Mouse (Mus musculus) adipocyte (in vitro differentiated cells): ENCODE results near the gene Zfp286.
"Not testable (repeated sequence)": the region's sequence is repeated elsewhere in the genome, so short reads cannot be mapped to it uniquely, and the experiment has no call there.

Source experiments
- DNase-seq: peaks from one replicate; pipeline ENCODE4 v3.0.0-alpha.2; 2016; ENCODE audit warnings: low spot score

The Zfp286 gene

DNA sequence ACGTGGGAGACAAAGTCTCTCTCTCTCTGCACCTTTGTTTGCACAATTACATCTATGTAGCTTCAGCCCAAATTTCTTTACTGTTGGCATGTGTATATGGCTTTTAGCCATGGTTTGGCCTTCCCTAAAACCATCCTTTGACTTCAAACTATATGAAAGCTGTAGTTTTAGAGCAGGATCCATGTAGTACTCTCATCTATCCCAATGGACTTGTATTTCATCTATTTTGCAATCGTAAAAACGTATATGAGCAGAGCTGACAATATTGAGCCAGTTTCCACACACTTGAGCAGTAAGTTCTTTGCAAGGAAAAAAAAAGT, 315 bp upstream of the Zfp286 start:
- no peak for DNase-seq

DNA sequence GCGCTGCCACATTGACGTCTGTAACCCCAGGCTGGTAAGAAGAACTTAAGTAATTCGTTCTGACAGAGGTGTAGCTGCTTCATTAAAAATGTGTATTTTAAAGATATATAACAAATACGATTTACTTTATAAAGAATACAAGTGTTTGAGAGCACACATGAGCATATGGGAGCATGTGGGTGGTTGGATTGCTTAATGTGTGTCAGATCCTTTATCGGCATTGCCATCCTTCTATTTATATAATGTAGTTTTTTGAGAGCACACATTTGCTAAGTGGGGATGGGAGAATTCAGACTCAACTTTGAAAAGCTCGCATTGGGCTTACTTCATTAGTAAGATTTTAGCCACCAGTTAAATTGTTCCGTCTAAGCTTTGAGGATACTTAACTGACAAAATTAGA, 12.8 kb downstream of the Zfp286 start:
- DNase-seq: no peak

DNA sequence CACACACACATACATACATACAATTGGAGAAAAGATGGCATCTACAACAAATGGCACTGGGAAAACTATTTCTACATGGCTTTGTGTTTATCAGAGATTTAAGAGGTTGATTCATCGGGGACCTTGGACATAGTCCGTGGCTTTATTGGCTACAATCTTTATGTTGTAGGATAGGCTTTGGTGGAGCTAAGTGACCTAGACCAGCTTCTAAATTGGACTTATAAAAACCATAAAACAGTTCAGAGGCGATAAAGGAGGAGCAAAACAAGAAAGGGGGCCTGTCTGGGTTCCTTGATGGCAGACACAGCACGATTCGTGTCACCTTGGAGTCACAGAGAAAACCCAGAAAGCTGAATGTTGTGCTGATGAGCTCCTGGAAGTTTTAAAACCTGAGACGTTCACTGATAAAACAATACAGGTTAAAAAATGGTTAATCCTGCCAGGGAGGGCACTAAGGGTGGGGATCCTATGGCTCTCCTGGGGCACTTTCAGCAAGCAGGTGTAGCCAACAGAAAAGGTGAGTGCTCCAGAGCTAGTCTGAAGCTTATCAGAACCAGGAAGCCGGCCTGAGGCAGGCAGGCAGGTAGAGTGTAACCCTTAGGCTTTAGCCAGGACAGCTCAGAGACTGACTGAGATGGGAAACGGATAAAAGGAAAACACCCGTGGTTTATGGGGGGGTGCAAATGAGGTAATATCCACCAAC, 28.4 kb downstream of the Zfp286 start:
- no peak for DNase-seq

DNA sequence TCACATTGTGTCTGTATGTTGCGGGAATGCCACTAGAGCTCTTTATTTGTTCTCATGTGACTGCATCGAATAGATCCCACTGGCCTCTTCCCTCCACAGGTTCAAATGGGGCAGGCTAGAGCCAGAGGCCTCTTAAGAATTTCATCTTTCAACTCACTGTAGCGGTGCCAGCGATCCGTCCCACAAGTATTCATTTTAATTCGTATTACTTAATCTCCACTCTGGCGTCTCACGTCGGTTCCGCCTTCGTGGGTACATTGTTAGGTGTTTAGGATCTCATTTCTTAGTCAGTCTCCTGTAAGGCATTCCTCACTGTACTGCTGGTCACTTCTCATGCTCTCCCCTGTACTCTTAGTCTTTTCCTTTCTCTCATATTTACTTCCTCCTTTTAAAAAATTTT, 30.8 kb downstream of the Zfp286 start:
- DNase-seq: no peak

DNA sequence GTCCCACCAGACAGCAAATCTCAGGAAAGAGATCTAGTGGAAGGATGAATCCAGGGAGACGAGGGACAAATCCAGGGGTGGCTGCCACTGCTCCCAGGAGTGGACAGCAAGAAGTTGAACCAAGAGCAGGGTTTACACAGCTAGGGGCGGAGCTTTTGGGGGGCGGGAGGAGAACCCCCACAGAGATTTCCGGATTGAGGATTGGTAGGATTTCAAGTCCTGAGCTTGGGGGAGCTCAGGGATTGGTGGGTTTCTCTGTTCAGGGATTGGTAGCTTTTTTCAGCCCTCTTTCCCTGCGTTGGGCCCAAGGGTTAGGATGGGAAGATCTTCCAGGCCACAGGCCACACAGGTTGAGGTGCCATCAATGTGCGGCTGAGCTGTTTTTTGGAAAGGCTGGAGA, 31.4 kb downstream of the Zfp286 start:
- DNase-seq: no peak

DNA sequence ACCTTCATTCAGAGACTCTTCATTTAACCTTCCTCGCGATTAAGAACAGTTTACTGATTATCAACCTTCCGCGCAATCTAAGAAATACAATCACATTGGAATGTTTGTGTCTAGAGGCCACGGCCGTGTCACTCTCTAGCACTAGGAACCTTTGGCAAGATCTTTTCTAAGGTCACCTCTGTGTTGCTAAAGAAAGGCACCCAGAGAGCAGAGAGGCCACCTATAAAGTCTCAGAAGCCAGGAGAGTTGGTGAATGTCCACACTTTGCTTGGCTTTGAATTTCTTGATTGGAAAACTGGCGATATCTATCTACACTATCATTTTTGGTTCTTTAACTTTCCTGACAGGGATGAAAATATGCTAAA, 32.1 kb downstream of the Zfp286 start:
- no peak for DNase-seq

DNA sequence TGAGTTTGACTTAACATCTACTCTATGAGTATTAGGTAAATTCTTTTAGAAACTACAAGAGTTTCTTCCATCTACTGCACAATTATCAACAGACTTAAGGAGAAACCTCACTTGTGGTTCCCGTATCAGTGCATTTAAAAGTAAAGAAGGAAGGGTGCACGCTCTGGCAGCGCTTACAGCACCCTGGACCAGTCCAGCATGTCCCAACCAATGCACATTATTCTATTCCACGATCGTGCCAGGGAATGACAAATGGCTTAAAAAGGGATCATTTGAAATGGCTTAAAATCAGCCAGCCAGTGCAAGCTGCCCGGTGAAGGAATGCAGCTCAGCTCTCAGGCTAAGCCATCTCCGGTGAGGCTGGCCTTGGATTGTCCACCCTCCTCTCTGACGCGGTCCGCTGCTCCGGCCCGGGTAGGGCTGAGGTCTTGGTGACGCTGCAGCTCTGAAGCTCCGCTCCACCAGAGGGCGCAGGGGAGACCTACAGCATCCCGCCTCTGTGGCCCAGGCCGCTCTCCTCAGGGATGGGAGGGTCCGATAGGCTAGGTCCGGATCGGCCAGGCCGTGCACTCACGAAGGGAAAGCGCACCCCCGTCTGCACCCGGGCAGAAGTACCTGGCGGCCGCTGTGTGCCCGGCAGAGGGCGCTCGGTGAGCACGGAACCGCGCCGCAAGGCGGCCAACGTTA, 32.7 kb downstream of the Zfp286 start:
- peak; percentile 60 for DNase-seq

DNA sequence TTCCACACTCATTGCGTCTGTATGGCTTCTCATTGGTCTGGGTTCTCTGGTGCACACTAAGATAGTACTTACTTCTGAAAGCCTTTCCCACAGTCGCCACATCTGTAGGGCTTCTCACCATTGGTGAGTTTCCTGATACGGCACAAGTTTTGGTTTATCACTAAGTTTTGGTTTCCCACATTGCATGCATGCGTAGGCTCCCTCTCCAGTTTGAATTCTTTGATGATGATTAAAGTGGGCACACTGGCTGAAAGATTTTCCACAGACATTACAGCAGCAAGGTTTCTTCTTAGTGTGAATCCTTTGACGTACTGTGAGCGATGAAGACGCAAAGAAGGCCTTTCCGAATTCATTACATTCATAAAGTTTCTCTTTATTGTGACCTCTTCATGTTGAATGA, 36.5 kb downstream of the Zfp286 start, which contains the start of gene Gm10428:
Gene Gm10428, plus strand, starts transcription at position 321 of the 400 bp plus-strand sequence.
- DNase-seq: no peak

DNA sequence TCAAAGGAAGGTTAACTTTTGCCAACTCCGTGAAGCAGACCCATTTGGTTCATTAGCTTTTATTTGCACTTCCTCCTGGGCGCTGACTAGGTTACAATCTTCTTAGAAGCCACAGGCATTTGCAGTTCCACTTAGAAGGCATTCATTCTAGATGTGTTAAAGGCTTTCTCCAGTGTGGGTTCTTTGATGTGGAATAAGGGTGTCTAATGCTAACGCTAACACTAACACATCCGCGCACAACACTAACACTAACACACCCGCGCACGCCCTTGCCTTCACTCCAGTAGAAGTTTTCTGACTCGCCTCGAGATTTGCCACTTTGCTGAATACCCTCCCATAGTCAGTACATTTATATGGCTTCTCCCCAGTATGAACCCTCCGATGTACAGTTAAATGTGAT, 37.1 kb downstream of the Zfp286 start:
- DNase-seq: no peak

DNA sequence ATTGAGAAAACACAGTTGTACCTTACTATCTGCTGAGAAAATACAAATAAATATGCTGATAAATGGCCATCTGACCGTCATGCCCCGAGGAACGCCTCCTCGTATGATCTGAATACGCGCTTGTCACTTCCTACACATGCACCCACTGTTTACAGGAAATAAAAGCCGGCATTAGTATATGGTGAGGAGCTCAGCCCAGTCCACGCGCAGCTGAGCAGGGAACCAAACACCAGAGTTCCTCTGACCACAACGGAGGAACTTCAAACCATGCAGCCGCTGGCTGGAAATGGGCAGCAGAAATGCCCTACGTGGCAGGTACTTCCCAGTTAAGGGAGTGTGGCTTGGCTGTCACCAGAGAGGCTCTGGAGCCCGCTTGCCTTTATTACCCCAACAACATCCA, 39.8 kb downstream of the Zfp286 start:
- DNase-seq: not testable (repeated sequence)

DNA sequence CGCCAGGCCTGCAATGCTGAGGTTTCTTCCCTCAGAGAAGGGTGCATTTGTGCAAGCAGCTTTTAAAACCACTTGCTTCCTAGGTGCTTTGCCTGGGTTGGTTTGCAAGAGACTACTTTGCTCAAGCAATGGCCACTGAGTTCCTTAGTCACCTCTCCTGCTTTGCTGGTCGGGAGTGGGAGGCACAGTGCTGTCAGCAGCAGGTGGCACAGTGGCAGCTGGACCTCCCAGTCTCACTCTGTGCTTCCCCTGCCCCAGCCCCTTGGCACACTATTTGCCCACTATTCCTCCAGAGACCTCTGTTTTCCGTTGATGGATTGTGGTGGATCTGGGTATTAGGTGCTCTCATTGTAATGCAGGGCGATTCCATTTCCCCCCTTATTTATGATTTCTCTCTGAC, 41.2 kb downstream of the Zfp286 start:
- DNase-seq: no peak

DNA sequence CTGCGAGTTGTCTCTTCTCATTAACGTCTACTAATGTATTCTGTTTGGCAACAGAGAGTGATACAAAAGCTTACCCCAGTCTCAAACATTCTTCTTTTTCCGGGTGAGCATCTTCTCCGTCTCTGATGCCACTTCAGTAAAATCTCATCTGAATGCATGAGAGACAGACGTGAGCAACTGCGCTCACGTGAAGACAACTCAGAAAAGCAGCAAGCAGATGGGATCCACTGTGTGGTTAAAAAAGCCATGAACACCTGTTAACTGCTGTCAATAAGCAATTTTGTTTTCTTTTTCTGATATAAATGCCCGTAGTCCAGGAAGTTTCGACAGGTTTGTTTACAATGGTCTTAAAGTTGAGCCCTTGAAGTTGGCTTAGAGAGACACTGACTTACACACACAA, 42.0 kb downstream of the Zfp286 start:
- DNase-seq: no peak

DNA sequence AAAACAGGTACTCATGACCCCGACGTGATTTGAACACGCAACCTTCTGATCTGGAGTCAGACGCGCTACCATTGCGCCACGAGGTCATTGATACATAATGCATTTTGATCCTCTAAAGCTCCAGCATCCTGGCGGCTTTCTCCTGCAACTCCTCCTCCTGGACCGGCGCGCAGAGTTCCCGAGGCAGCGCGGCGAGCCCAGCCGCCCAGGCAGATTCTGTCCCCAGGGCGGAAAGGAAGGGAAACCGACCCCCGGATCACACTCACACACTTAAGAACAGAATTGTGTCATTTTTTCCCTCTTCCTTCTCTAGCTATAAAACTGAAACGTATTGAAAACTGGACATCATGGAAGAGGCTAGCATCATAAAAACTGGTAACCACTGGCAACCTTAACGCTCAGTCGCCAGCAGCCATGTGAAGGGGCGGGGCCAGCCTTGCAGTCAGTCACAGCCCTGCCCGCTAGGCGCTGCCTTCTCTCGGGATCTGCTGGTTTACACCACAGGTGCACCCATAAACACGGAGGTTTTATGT, 43.2 kb downstream of the Zfp286 start:
- no peak for DNase-seq

DNA sequence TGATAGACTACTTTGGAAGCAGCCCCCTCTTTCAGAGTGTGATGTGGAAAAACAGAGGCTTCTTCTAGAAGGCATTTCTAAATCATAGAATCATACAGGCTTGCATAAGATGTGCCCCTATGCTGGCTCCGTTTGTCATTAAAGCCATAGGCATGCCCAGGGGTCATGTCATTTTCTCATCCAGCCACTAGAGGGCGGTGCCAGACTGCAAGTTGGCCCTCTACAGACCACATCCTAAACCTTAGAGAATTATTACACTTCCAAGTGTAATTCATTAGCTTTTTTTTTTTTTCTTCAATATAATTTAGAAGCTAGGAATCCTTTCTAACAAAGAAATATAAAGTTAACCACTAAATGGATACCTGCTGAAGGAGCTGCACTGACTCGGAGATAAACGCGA, 45.2 kb downstream of the Zfp286 start:
- peak; percentile 71 for DNase-seq

DNA sequence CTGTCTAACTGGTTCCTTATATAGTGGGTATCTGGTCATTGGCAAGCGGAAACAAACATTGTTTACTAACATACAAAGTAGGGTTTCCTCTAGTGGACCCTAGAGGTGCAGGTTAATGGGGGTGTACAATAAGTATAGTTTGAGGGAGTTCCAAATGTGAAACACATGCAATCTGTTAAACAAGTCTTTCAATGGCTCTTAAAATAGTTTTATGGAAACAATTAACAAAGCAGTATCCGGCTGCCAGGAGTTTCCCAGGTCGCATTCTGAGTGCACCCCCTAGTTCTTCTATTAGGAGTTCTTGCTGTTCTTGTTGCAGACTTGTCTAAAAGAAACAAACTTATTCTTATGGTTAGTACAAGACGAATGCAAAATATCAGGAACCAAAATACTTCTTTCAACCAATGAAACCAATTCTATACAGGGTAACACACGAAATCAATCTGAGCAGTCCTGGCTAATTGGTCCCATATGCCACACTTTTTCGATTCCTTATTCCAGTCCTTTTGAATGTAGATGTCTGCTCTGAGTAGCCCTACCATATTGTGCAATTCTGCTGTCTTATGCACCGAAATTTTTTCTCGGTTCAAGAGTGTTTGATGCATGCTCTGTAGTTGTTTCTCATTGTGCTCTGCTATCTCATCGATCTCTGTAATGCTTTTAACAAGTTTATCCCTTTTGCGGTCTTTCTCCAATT, 46.9 kb downstream of the Zfp286 start:
- DNase-seq: no peak

DNA sequence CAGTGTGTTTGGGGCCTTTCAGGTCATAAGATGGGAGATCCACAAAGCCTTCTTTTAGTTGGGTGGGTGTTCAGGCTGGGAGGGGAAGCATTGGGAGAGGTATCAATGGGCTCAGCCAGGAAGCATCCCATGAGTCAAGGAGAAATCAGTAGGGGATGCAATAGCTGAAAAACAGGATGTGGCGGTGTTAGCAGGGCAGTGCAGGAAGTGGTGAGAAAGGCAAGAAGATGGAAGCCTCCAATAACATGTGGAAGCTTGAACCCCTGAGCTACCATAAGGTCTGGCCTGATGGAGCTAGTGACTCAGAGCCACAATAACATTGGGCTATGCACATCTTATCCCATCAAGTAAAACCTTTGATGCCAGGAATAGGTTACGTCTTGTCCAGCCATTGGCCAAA, 48.1 kb downstream of the Zfp286 start:
- DNase-seq: no peak

DNA sequence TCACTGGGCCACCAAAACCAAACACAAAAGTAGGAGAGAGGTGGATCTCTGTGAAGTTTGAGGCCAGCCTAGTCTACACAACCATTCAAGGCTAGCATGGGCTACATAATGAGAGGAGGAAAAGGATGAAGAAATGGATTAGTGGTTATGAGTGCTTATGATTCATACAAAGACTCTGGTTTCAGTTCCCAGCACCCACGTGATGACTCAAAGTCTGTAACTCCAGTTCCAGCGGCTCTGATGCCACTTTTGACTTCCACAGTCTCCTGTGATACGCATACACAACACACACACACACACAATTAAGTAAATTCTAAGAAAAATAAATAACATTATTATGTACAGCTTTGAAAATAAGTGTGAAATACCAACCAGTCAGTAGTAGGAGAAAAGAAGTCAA, 56.6 kb downstream of the Zfp286 start:
- DNase-seq: no peak

DNA sequence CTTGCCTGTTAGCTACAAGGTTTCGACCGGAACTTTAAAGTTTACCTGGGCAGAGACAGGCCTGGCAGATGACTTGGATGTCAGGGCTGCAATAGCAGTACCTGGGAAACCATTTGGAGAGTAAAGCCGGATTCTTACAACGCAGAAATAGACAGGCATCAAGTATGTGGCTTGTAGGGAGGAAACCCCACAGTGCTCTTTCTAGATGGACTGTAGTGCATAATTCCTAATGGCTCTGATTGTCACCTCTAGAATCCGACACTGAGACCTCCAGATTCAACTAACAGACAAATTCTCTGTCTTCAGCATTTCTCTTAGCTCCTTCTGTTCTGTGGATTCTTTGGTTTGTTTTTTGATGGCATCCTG, 57.3 kb downstream of the Zfp286 start:
- DNase-seq: no peak

DNA sequence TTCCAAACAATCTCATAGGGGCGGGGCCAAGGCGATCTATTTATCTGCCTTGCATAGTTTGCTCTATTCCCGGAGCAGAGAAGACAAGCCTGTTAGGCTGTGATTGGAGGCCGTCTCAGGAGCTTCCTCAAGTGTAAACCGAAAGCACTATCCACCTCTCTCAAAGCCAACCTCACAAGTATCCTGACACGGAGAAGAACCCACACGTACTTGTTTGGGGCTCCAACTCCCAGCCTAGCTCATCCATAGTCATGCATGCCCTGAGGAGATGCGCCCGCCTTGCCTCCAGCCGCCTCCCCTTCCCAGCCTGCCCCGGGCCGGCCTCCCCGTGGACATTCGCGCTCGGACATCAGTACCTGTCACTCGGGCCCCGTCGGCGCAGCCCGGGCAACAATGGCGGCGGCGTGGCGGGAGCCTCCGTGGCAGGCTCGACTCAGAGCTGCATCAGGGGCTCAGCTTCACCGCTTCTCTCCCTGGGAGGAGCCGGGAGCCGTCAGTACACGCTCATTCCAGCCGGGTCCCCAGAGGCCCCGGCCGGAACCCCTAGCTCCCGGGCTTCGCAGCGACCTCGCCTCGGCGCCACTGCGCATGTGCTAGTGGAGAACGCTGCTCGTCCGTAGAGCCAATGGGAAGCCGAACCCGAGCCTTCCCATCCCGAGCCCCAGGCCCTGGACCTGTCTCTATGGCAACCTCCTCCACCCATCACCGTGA, 57.8 kb downstream of the Zfp286 start, which contains the start of gene Zfp287:
Gene Zfp287, minus strand, starts transcription at position 595 of the 711 bp plus-strand sequence.
- peak; percentile 72 for DNase-seq

DNA sequence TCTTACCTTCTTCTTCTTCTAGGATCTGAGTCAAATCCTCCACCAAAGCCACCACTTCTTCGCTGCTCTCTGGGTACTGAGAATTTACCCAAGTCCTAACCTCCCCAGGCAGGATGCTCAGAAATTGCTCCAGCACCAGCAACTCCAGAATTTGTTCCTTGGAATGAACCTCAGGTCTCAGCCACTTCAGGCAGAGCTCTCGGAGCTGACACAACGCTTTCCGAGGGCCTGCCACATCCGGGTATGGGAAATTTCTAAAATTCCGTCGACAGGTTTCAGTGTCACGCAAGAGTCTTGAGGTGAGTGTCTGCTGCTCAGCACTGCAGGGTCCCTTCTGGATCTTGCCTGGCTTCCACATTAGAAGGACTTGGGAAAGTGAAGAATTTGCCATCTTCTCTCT, 61.0 kb downstream of the Zfp286 start:
- DNase-seq: no peak

DNA sequence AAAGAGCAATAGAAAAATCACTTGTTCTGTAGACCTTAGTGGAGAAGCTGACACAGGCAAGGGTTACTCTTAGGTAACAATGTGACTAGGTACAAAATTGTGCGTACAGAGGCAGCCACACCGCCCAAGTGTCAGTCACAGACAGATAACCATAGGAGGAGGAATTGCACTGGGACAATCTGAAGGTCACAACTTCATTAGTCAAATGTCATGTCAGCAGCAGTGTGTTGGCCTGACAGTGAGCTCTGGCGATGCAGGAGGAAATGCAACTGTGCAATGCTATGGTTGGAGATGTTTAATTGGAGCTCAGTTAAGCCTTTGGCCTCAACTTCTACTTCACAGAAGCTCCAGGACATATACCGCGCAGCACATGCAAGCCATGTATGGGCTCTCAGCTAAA, 78.6 kb downstream of the Zfp286 start:
- DNase-seq: no peak

DNA sequence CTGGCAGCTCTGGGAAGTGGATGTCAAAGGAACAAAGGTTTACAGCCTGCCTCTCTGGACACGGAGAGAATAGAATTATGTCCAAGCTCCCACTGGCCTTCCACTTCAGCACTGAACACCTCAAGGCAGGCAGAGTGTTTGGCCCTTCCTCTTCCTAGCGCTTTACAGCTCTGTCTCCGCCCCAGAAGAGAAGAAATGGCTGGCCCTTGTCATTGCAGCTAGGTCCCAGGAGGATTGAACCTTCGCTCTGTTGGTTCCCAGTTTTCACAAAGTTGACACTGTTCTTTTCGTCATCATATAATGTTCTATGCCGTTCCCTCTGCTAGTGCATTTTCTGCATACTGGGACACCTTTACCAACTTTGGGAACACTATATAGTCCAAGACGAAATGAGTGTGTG, 81.0 kb downstream of the Zfp286 start:
- DNase-seq: no peak

DNA sequence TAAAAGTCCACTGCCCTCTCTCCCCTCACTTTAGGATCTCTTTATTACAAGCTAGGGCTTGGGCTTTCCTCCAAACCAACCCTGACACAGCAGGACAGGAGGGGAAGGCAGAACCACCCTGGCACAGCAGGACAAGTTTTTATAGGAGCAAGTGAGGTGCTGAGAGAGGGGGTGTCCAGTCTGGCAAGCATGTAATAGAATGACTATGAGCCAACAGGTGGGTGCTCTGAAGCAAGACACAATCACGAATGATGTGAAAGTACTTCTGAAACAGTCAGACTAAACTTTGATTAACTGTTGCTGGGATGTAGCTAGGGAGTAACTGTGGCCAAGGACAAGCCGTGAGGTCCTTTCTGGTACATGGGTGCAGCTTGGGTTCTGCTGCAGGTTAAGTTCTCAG, 83.1 kb downstream of the Zfp286 start:
- no peak for DNase-seq
